Mouse (Mus musculus) heart, postnatal 0 days (tissue): ENCODE data around the gene Tll2.

Experiments
- CTCF ChIP-seq: IDR thresholded peaks from 2 replicates; pipeline ENCODE4 v1.5.1; 2016; ENCODE audit warnings: antibody characterized with exemption, control low read depth, low read depth
- EP300 ChIP-seq: IDR thresholded peaks from 2 replicates; pipeline ENCODE4 v1.6.1; 2016; ENCODE audit warnings: antibody characterized with exemption, low read depth

DNA sequence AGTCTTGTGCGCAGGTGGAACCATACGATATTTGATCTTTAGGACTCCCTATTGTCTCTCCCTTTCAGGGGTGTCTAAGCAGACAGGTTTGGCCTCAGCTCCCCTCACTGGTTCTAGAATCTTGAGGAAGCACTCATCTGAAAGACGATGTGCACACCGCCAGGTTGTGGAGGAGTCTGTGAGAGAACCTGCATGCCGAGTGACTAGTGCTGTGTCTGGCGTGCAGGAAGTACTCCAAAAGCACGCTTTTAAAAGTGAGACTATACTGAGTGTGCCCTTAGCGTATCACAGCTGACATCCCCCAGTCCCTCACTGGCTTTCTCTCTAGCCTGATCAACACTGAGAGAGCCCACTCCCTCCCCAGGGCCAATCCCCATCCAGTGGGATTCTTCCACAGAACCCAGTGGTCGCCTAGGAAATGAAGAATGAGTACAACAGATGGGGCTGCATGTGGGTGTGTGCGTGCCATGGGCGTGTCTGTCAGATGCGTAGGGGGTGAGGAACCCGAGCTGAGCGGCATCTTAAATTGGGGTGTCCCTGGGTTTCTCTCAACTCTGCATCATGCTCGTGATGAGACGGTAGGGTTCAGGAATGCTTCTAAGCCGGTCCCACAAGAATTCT, 92.6 kb downstream of the Tll2 start:
- TF ChIP-seq EP300 (no peak), CTCF (no peak)
